Comparison of ENCODE assay signal across 15 mouse cellular contexts in the genomic region with DNA sequence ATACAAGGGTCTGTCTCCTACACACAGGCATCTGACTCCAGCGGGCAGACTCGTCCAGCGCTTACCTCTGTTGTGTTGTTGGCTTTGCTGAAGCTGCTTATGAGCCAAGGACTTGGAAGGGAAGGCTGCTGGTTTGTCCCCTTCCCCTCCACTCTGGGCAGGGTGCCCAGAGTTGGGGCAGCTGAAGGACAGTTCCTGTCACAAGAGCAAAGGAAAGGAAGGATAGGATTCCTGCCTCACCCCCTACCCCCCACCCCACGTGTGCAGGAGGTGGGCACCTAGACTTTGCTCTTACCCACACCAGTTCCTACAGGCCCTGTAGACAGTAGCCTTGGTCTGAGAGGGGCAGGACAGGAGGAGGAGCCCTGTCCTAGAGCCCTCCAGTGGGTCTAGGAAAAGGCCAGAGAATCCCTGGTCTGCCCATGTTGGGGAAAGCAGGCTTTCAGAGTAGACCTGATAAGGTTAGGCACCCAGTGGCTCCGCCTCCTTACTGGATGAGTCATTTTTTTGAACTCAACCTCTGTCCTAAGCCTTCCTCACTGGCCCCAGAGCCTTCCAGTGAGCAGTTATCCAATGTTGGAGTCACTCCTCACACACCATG. TPM values are rescaled to one million over a fixed set of nuclear protein-coding genes. Genes with fewer than 3 reads are reported as not detected.
A peak's percentile ranks its signal among the peaks of the same experiment; 100 is the strongest.
DNase-seq lines count a peak whose midpoint lies in the region; ATAC-seq and TF ChIP-seq lines count a peak whose summit lies in the region.
"Had no signal": no experiment of that assay in that cellular context is flagged by ENCODE, and none has a peak within 500 bp of the region (broad histone marks: within the 10 kb centered on the region; RNA-seq: fewer than 3 reads in every experiment).

No protein-coding gene starts in this region.

- 38% methylated on average over 5 of the region's 5 CpGs for WGBS in heart, adult 2 months
- 72% methylated on average over 5 of the region's 5 CpGs for WGBS in heart, embryonic 11.5 days (ENCODE audit: insufficient replicate concordance)
- 42% methylated on average over 5 of the region's 5 CpGs for WGBS in heart, embryonic 15.5 days
- 80% methylated on average over 5 of the region's 5 CpGs for WGBS in forebrain, embryonic 10.5 days
- WGBS in midbrain, embryonic 13.5 days = 87% methylated on average over 5 of the region's 5 CpGs

- DNase-seq in heart, adult 2 months = peak; percentile 59 to 80
- DNase-seq in right cerebral cortex, postnatal 25 days = peak; percentile 2
- no peak for DNase-seq in right cerebral cortex, adult 2 months (ENCODE audit: low spot score in 2 of 2)
- no peak for DNase-seq in forebrain, embryonic 10.5 days (ENCODE audit: extremely low spot score, low spot score)
- DNase-seq: gastrocnemius, postnatal 25 days; liver, embryonic 13.5 days; thymus, postnatal 36 days had no signal

- TF ChIP-seq EP300 in heart, adult 2 months (IDR thresholded peaks at IDR 0.05; ENCODE audit: insufficient read depth, low read depth, low read length) = 0 out of 2 replicates have a peak, but pooled peaks have one; percentile 35

- TF ChIP-seq CTCF in heart, adult 2 months (IDR thresholded peaks at IDR 0.05) = no peak

- no peak for ATAC-seq in heart, embryonic 11.5 days (replicated peaks; ENCODE audit: insufficient number of reproducible peaks, low FRiP score, low TSS enrichment)
- no peak; the same call in 1 of the 2 replicates for ATAC-seq in heart, embryonic 15.5 days (replicated peaks; ENCODE audit: insufficient number of reproducible peaks, insufficient read depth, low FRiP score, low read depth)
- ATAC-seq in midbrain, embryonic 13.5 days = no peak
- ATAC-seq: forebrain, embryonic 16.5 days had no signal

- peaks cover 2% of the 10 kb centered on the region; the same call in 1 of the 2 replicates for H3K27me3 ChIP-seq in heart, adult 2 months (ENCODE audit: control insufficient read depth, insufficient read depth, low read length)
- peaks cover 29% of the 10 kb centered on the region for H3K27me3 ChIP-seq in heart, embryonic 11.5 days (ENCODE audit: control insufficient read depth, insufficient read depth, low read length)
- H3K27me3 ChIP-seq in heart, embryonic 15.5 days = peaks cover 29% of the 10 kb centered on the region
- peaks cover 31% of the 10 kb centered on the region for H3K27me3 ChIP-seq in forebrain, embryonic 10.5 days (ENCODE audit: poor library complexity, severe bottlenecking)
- peaks cover 17% of the 10 kb centered on the region; the same call in 1 of the 2 replicates for H3K27me3 ChIP-seq in midbrain, embryonic 13.5 days

- H3K9ac ChIP-seq in heart, adult 2 months (ENCODE audit: low read depth, low read length) = peak overlapping the region; percentile 39; the same call in 1 of the 2 replicates
- no peak overlapping the region for H3K9ac ChIP-seq in heart, embryonic 11.5 days (ENCODE audit: low read depth, low read length)
- no peak overlapping the region for H3K9ac ChIP-seq in heart, embryonic 15.5 days
- no peak overlapping the region for H3K9ac ChIP-seq in midbrain, embryonic 13.5 days (replicated peaks)
- H3K9ac ChIP-seq: hindbrain, embryonic 14.5 days; liver, embryonic 13.5 days; stomach, embryonic 15.5 days had no signal

- no peak overlapping the region for H3K4me3 ChIP-seq in heart, adult 2 months
- H3K4me3 ChIP-seq in heart, embryonic 11.5 days (ENCODE audit: low read depth, low read length) = no peak overlapping the region
- no peak overlapping the region for H3K4me3 ChIP-seq in heart, embryonic 15.5 days
- no peak overlapping the region for H3K4me3 ChIP-seq in forebrain, embryonic 10.5 days
- no peak overlapping the region for H3K4me3 ChIP-seq in midbrain, embryonic 13.5 days (replicated peaks)
- H3K4me3 ChIP-seq: liver, embryonic 13.5 days; megakaryocyte, embryonic 14.5 days; stomach, embryonic 15.5 days had no signal

- TF ChIP-seq POLR2A in heart, adult 2 months (IDR thresholded peaks at IDR 0.05; ENCODE audit: insufficient read depth, low read depth, low read length) = no peak; the same call in 1 of the 2 replicates

- no peaks in the 10 kb centered on the region; the same call in 1 of the 2 replicates for H3K4me1 ChIP-seq in heart, adult 2 months (ENCODE audit: control insufficient read depth, insufficient read depth, low read length)
- peaks cover 4% of the 10 kb centered on the region; the same call in 1 of the 2 replicates for H3K4me1 ChIP-seq in heart, embryonic 11.5 days (ENCODE audit: control insufficient read depth, insufficient read depth, low read length)
- peaks cover 13% of the 10 kb centered on the region for H3K4me1 ChIP-seq in heart, embryonic 15.5 days (replicated peaks)
- H3K4me1 ChIP-seq in forebrain, embryonic 10.5 days = peaks cover 16% of the 10 kb centered on the region
- peaks cover 16% of the 10 kb centered on the region for H3K4me1 ChIP-seq in midbrain, embryonic 13.5 days (replicated peaks)

- intact Hi-C loops in heart, adult 2 months (cut with DNase I) = loop anchor here (2.0 kb wide), 1 partner anchor 32 kb away; no protein-coding TSS in a partner anchor

- peak overlapping the region; percentile 85 for H3K27ac ChIP-seq in heart, adult 2 months
- H3K27ac ChIP-seq in heart, embryonic 11.5 days (ENCODE audit: low read depth, low read length) = no peak overlapping the region
- H3K27ac ChIP-seq in heart, embryonic 15.5 days = peak overlapping the region; percentile 31; the same call in 1 of the 2 replicates
- H3K27ac ChIP-seq in forebrain, embryonic 10.5 days = no peak overlapping the region
- no peak overlapping the region for H3K27ac ChIP-seq in midbrain, embryonic 13.5 days
- H3K27ac ChIP-seq: hindbrain, embryonic 14.5 days; liver, embryonic 13.5 days; stomach, embryonic 15.5 days had no signal

- H3K4me2 ChIP-seq in heart, embryonic 11.5 days = no peak overlapping the region
- no peak overlapping the region for H3K4me2 ChIP-seq in heart, embryonic 15.5 days
- no peak overlapping the region for H3K4me2 ChIP-seq in midbrain, embryonic 13.5 days (replicated peaks)
- H3K4me2 ChIP-seq: hindbrain, embryonic 14.5 days; liver, embryonic 13.5 days; stomach, embryonic 15.5 days had no signal

- no peaks in the 10 kb centered on the region for H3K9me3 ChIP-seq in heart, embryonic 11.5 days (replicated peaks; ENCODE audit: control insufficient read depth, low read length)
- no peaks in the 10 kb centered on the region for H3K9me3 ChIP-seq in heart, embryonic 15.5 days (replicated peaks)
- no peaks in the 10 kb centered on the region for H3K9me3 ChIP-seq in forebrain, embryonic 10.5 days
- H3K9me3 ChIP-seq in midbrain, embryonic 13.5 days = no peaks in the 10 kb centered on the region
- H3K9me3 ChIP-seq: liver, embryonic 13.5 days; megakaryocyte, embryonic 14.5 days; stomach, embryonic 15.5 days had no signal

- H3K36me3 ChIP-seq in heart, adult 2 months (ENCODE audit: control insufficient read depth, insufficient read depth, low read length) = no peaks in the 10 kb centered on the region
- H3K36me3 ChIP-seq in heart, embryonic 11.5 days (ENCODE audit: control insufficient read depth, insufficient read depth, low read length) = no peaks in the 10 kb centered on the region
- H3K36me3 ChIP-seq in heart, embryonic 15.5 days = no peaks in the 10 kb centered on the region
- H3K36me3 ChIP-seq in forebrain, embryonic 10.5 days (replicated peaks) = no peaks in the 10 kb centered on the region
- no peaks in the 10 kb centered on the region for H3K36me3 ChIP-seq in midbrain, embryonic 13.5 days
- H3K36me3 ChIP-seq: liver, embryonic 13.5 days; stomach, embryonic 15.5 days had no signal

- H3K79me2 ChIP-seq in heart, adult 2 months (replicated peaks; ENCODE audit: control insufficient read depth, insufficient read depth, low read length) = no peaks in the 10 kb centered on the region

RNA-seq across cellular contexts. Expression of a gene that starts 10.1 kb away (rescaled TPM):
- total RNA-seq in heart, adult 2 months (2021) = under 1 TPM; 0.08 to 0.09 TPM
- 0.14 and 0.38 TPM in 2 replicates for polyA plus RNA-seq in heart, adult 2 months (2012; rRNA removed)
- not detected in 2 replicates for polyA plus RNA-seq in heart, embryonic 11.5 days (2014; fragmentation: Nextera tagmentation; extraction: Ambion mirVana)
- 0.05 and 0.10 TPM in 2 replicates for polyA plus RNA-seq in heart, embryonic 15.5 days (2015; fragmentation: Nextera tagmentation; extraction: Ambion mirVana)
- polyA plus RNA-seq in forebrain, embryonic 10.5 days (2016; fragmentation: Nextera tagmentation; extraction: Ambion mirVana) = 0.15 TPM in 1 of 2 replicates, not detected in the other
- polyA plus RNA-seq in midbrain, embryonic 13.5 days (2015; fragmentation: Nextera tagmentation; extraction: Ambion mirVana) = 3.7 and 4.3 TPM in 2 replicates
- total RNA-seq: gastrocnemius, postnatal 25 days had no signal
- polyA plus RNA-seq: liver, embryonic 13.5 days had no signal

RNA-seq across cellular contexts. Expression of a gene that starts 41.0 kb away (rescaled TPM):
- total RNA-seq in heart, adult 2 months (2021) = not detected
- not detected in 2 replicates for polyA plus RNA-seq in heart, adult 2 months (2012; rRNA removed)
- 0.20 TPM in 1 of 2 replicates, not detected in the other for polyA plus RNA-seq in heart, embryonic 11.5 days (2014; fragmentation: Nextera tagmentation; extraction: Ambion mirVana)
- polyA plus RNA-seq in heart, embryonic 15.5 days (2015; fragmentation: Nextera tagmentation; extraction: Ambion mirVana) = 0.06 TPM in 1 of 2 replicates, not detected in the other
- polyA plus RNA-seq in forebrain, embryonic 10.5 days (2016; fragmentation: Nextera tagmentation; extraction: Ambion mirVana) = 0.07 TPM in 1 of 2 replicates, not detected in the other
- polyA plus RNA-seq in midbrain, embryonic 13.5 days (2015; fragmentation: Nextera tagmentation; extraction: Ambion mirVana) = 6.0 and 7.1 TPM in 2 replicates
- total RNA-seq: gastrocnemius, postnatal 25 days had no signal
- polyA plus RNA-seq: kidney, embryonic 14.5 days; liver, embryonic 13.5 days had no signal

Comparison
In these comparisons a context has a peak if more than half of its experiments do, and no peak if none do; other contexts are left out.
1. DNase-seq: peak in heart, adult 2 months (2 of 2) and right cerebral cortex, postnatal 25 days (single experiment); none in right cerebral cortex, adult 2 months (0 of 2) and forebrain, embryonic 10.5 days (single experiment).
2. H3K27ac ChIP-seq: peak in heart, adult 2 months (single experiment) and heart, embryonic 15.5 days (single experiment); none in heart, embryonic 11.5 days (single experiment), forebrain, embryonic 10.5 days (single experiment) and midbrain, embryonic 13.5 days (single experiment).